Mouse (Mus musculus) kidney, adult 11 months (tissue): ENCODE results near the gene Cxcr2.
A peak's percentile ranks its signal among the peaks of the same experiment; 100 is the strongest.

Experiments
- DNase-seq: peaks from one replicate; pipeline ENCODE4 v3.0.0; 2022

The Cxcr2 gene

GRCm38 (mm10) chr1:74153461-74154184, at the start of gene Cxcr2:
Cxcr2 (plus strand) TSS chr1:74153989.
- DNase-seq = no peak

- peak; percentile 61 for DNase-seq
These were observed 48.1 kb upstream of the Cxcr2 start for GRCm38 (mm10) chr1:74105660-74106059.

GRCm38 (mm10) chr1:74106214-74106613, 47.6 kb upstream of the Cxcr2 start:
- no peak for DNase-seq

GRCm38 (mm10) chr1:74107931-74108618, 45.7 kb upstream of the Cxcr2 start:
- DNase-seq = peak; percentile 71

GRCm38 (mm10) chr1:74109670-74110069, 44.1 kb upstream of the Cxcr2 start:
- DNase-seq = no peak

GRCm38 (mm10) chr1:74110932-74111695, 42.7 kb upstream of the Cxcr2 start:
- DNase-seq = peak; percentile 73

- DNase-seq = no peak
These were observed 42.1 kb upstream of the Cxcr2 start for GRCm38 (mm10) chr1:74111696-74112030.

- no peak for DNase-seq
These were observed 40.7 kb upstream of the Cxcr2 start for GRCm38 (mm10) chr1:74113071-74113470.

GRCm38 (mm10) chr1:74117876-74118275, 35.9 kb upstream of the Cxcr2 start:
- DNase-seq = peak; percentile 57

GRCm38 (mm10) chr1:74119115-74119514, 34.7 kb upstream of the Cxcr2 start:
- peak; percentile 73 for DNase-seq

- DNase-seq = no peak
These were observed 32.7 kb upstream of the Cxcr2 start for GRCm38 (mm10) chr1:74121138-74121537.

- peak; percentile 90 for DNase-seq
These were observed 31.8 kb upstream of the Cxcr2 start for GRCm38 (mm10) chr1:74121821-74122576.

GRCm38 (mm10) chr1:74123215-74123614, 30.6 kb upstream of the Cxcr2 start:
- no peak for DNase-seq

GRCm38 (mm10) chr1:74124021-74124981, 29.5 kb upstream of the Cxcr2 start, which contains the start of gene Tns1:
Tns1 (minus strand) TSS chr1:74124449.
- peak; percentile 72 for DNase-seq

- peak; percentile 80 for DNase-seq
These were observed 28.7 kb upstream of the Cxcr2 start, which contains the start of gene Rufy4 for GRCm38 (mm10) chr1:74124991-74125552. Rufy4 (plus strand) TSS chr1:74125541.

GRCm38 (mm10) chr1:74130883-74131659, 22.7 kb upstream of the Cxcr2 start:
- DNase-seq = no peak

- no peak for DNase-seq
These were observed 21.8 kb upstream of the Cxcr2 start for GRCm38 (mm10) chr1:74132011-74132410.

- no peak for DNase-seq
These were observed 19.8 kb upstream of the Cxcr2 start for GRCm38 (mm10) chr1:74133954-74134353.

- DNase-seq = no peak
These were observed 18.4 kb upstream of the Cxcr2 start for GRCm38 (mm10) chr1:74135326-74135950.

GRCm38 (mm10) chr1:74139415-74139814, 14.4 kb upstream of the Cxcr2 start:
- no peak for DNase-seq
